Comparison of ENCODE assay signal across 8 mouse cellular contexts in genomic region chr2:10374207-10375023, GRCm38 (mm10). TPM values are rescaled to one million over a fixed set of nuclear protein-coding genes. Genes with fewer than 3 reads are reported as not detected.
DNase-seq lines count a peak whose midpoint lies in the region; ATAC-seq and TF ChIP-seq lines count a peak whose summit lies in the region.

No protein-coding gene starts in this region.

- under 1% methylated on average over 34 of the region's 34 CpGs for WGBS in limb, embryonic 13.5 days
- WGBS in midbrain, postnatal 0 days = under 1% methylated on average over 34 of the region's 34 CpGs

- H3K4me2 ChIP-seq in limb, embryonic 13.5 days (replicated peaks) = peak overlapping the region; percentile 92
- H3K4me2 ChIP-seq in midbrain, postnatal 0 days (ENCODE audit: low read depth, low read length, poor library complexity, severe bottlenecking) = peak overlapping the region; percentile 94

- H3K9me3 ChIP-seq in erythroblast, embryonic 14.5 days (ENCODE audit: control insufficient read depth, low read length) = peaks cover 5% of the 10 kb centered on the region; the same call in 1 of the 2 replicates
- no peaks in the 10 kb centered on the region for H3K9me3 ChIP-seq in limb, embryonic 13.5 days
- H3K9me3 ChIP-seq in midbrain, postnatal 0 days (ENCODE audit: low read length) = no peaks in the 10 kb centered on the region

- no peak overlapping the region for H3K27ac ChIP-seq in limb, embryonic 13.5 days
- H3K27ac ChIP-seq in midbrain, postnatal 0 days (ENCODE audit: low read depth, low read length) = no peak overlapping the region

- TF ChIP-seq CTCF in midbrain, postnatal 0 days (IDR thresholded peaks at IDR 0.05) = peak; percentile 81

- no peak for ATAC-seq in erythroblast, adult 5-6 weeks (replicated peaks; ENCODE audit: low FRiP score, poor library complexity, severe bottlenecking)
- ATAC-seq in limb, embryonic 13.5 days (ENCODE audit: low FRiP score, low read depth) = peak; percentile 73
- ATAC-seq in midbrain, postnatal 0 days (ENCODE audit: low FRiP score) = peak; percentile 68

- peak overlapping the region; percentile 67 for H3K9ac ChIP-seq in limb, embryonic 13.5 days
- H3K9ac ChIP-seq in midbrain, postnatal 0 days (replicated peaks; ENCODE audit: low read length, poor library complexity, severe bottlenecking) = peak overlapping the region; percentile 44

- peaks cover 72% of the 10 kb centered on the region for H3K27me3 ChIP-seq in erythroblast, embryonic 14.5 days (ENCODE audit: control insufficient read depth)
- peaks cover 67% of the 10 kb centered on the region for H3K27me3 ChIP-seq in limb, embryonic 13.5 days
- peaks cover 23% of the 10 kb centered on the region for H3K27me3 ChIP-seq in midbrain, postnatal 0 days (ENCODE audit: insufficient read depth, low read length)

- no peaks in the 10 kb centered on the region for H3K36me3 ChIP-seq in erythroblast, embryonic 14.5 days (ENCODE audit: control insufficient read depth)
- no peaks in the 10 kb centered on the region for H3K36me3 ChIP-seq in limb, embryonic 13.5 days
- H3K36me3 ChIP-seq in midbrain, postnatal 0 days (ENCODE audit: insufficient read depth, low read length) = no peaks in the 10 kb centered on the region

- peak; percentile 56 for DNase-seq in CD4-positive, CD25-positive, alpha-beta regulatory T cell, adult 2 months (ENCODE audit: low read depth, low spot score)
- DNase-seq in embryo, embryonic 10.5 days (ENCODE audit: low spot score) = peak; percentile 85
- peak; percentile 46 for DNase-seq in heart, postnatal 4 days
- peak; percentile 72 for DNase-seq in midbrain, postnatal 0 days (ENCODE audit: low spot score)
- peak; percentile 65 for DNase-seq in thymus, postnatal 4 days

- H3K4me1 ChIP-seq in erythroblast, embryonic 14.5 days (ENCODE audit: control insufficient read depth) = peaks cover 3% of the 10 kb centered on the region; the same call in 1 of the 2 replicates
- H3K4me1 ChIP-seq in limb, embryonic 13.5 days = peaks cover 26% of the 10 kb centered on the region
- 0 out of 2 replicates have a peak, but pooled peaks cover 3% of the 10 kb centered on the region for H3K4me1 ChIP-seq in midbrain, postnatal 0 days (ENCODE audit: insufficient read depth, low read length)

- H3K4me3 ChIP-seq in erythroblast, embryonic 14.5 days (replicated peaks) = peak overlapping the region; percentile 35
- peak overlapping the region; percentile 61 for H3K4me3 ChIP-seq in limb, embryonic 13.5 days
- peak overlapping the region; percentile 66 for H3K4me3 ChIP-seq in midbrain, postnatal 0 days (ENCODE audit: low read depth, low read length)

RNA-seq across cellular contexts. Expression of gene Sfmbt2, which starts 4.1 kb away (rescaled TPM):
- polyA plus RNA-seq in erythroblast, embryonic 14.5 days (2012) = not detected in 2 replicates
- 0.77 TPM in 1 of 2 replicates, not detected in the other for total RNA-seq in erythroblast, adult 5-6 weeks (2015; ENCODE audit: low replicate concordance)
- 0.17 and 0.28 TPM in 2 replicates for total RNA-seq in erythroblast, adult 5-6 weeks (2017; ENCODE audit: low replicate concordance)
- total RNA-seq in heart, postnatal 4 days (2021) = 1 to 10 TPM; 1.4 to 1.6 TPM
- 3.8 and 4.1 TPM in 2 replicates for polyA plus RNA-seq in limb, embryonic 13.5 days (2015; fragmentation: Nextera tagmentation; extraction: Ambion mirVana)
- total RNA-seq in midbrain, postnatal 0 days (2014; rRNA removed) = 5.5 and 8.2 TPM in 2 replicates
- polyA plus RNA-seq in midbrain, postnatal 0 days (2015; fragmentation: Nextera tagmentation; extraction: Ambion mirVana) = 4.6 and 5.3 TPM in 2 replicates
